Mouse (Mus musculus) embryonic fibroblast, embryonic 13.5 days (primary cell): ENCODE results near the gene Sf3b4.

Experiments
- CTCF ChIP-seq: IDR thresholded peaks from 2 replicates; pipeline ENCODE4 v1.5.1; 2011; ENCODE audit warnings: mild to moderate bottlenecking, control low read depth, low read length, moderate library complexity, borderline replicate concordance; ENCODE audit not compliant: insufficient read depth
- POLR2A ChIP-seq: IDR thresholded peaks from 2 replicates; pipeline ENCODE4 v1.6.1; 2011; ENCODE audit warnings: low read depth, mild to moderate bottlenecking, control low read depth, low read length, moderate library complexity

- TF ChIP-seq POLR2A: no peak
- no peak for TF ChIP-seq CTCF
These were observed 3.5 kb upstream of the Sf3b4 start for GRCm38 (mm10) chr3:96168466-96169158.
